Mouse (Mus musculus) cortical plate, adult 2 months (tissue): ENCODE data around the gene Olfr718-ps1.

ENCODE experiments used
- CTCF ChIP-seq: fragments of 200-500 bp; IDR thresholded peaks from 2 replicates; pipeline ENCODE4 v1.5.1; 2011; ENCODE audit warnings: mild to moderate bottlenecking, control low read depth, low read length; ENCODE audit not compliant: insufficient read depth; ENCODE audit errors: extremely low read depth
- POLR2A ChIP-seq: fragments of 200-500 bp; IDR thresholded peaks from 2 replicates; pipeline ENCODE4 v1.6.1; 2011; ENCODE audit warnings: mild to moderate bottlenecking, low read length, control low read depth; ENCODE audit not compliant: insufficient read depth; ENCODE audit errors: extremely low read depth

DNA sequence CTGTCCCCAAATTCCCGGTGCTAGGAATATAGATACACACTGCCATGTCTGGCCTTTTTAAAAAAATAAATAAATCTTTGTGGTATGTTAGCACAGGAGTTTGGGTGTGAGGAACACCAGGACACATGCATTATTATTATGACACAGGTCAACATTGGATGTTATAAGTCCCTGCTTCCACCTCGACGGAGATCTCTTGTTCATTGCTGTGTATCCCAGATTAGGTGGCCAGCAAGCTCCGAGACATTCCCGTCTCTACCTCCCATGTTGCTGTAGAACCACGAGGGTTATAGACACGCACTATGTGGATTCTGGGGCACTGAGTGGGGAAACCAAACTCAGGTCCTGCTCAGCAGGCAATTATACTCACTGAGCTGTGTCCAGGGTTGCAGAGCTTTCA is 52.1 kb downstream of the Olfr718-ps1 start:
- no peak for TF ChIP-seq CTCF
- no peak for TF ChIP-seq POLR2A
